Mouse (Mus musculus) heart, postnatal 0 days (tissue): ENCODE data around the gene Ppp1r12a. TPM values are rescaled to one million over a fixed set of nuclear protein-coding genes. Genes with fewer than 3 reads are reported as not detected.
"Not testable (repeated sequence)": the region's sequence is repeated elsewhere in the genome, so short reads cannot be mapped to it uniquely, and the experiment has no call there.

ENCODE experiments used
- ATAC-seq: fragments of 200-750 bp; cut with Nextera tagmentation; 2 replicates; pipeline ENCODE4 v1.8.0; 2017; ENCODE audit warnings: low read depth, moderate number of reproducible peaks, moderate library complexity; ENCODE audit not compliant: insufficient read depth
- DNase-seq: peaks from one replicate; pipeline ENCODE4 v3.0.0-alpha.2; 2016; ENCODE audit warnings: low spot score
- H3K27ac ChIP-seq: fragments of 300-500 bp; sonication (generic); 2 replicates; pipeline ENCODE4 v1.5.1; 2014; ENCODE audit warnings: low read depth, mild to moderate bottlenecking
- H3K27me3 ChIP-seq: fragments of 300-500 bp; sonication (generic); 2 replicates; pipeline ENCODE4 v1.6.1; 2014; ENCODE audit warnings: low read length, mixed read lengths; ENCODE audit not compliant: control insufficient read depth, insufficient read depth
- H3K36me3 ChIP-seq: fragments of 300-500 bp; sonication (generic); replicated peaks from 2 replicates; pipeline ENCODE4 v1.6.1; 2014; ENCODE audit warnings: low read length, mixed read lengths; ENCODE audit not compliant: control insufficient read depth, insufficient read depth
- H3K4me1 ChIP-seq: fragments of 300-500 bp; sonication (generic); 2 replicates; pipeline ENCODE4 v1.6.1; 2014; ENCODE audit warnings: antibody characterized with exemption; ENCODE audit not compliant: control insufficient read depth, insufficient read depth
- H3K4me2 ChIP-seq: fragments of 300-500 bp; sonication (generic); 2 replicates; pipeline ENCODE4 v1.6.1; 2014; ENCODE audit warnings: low read depth, mild to moderate bottlenecking, low read length, moderate library complexity
- H3K4me3 ChIP-seq: fragments of 300-500 bp; sonication (generic); 2 replicates; pipeline ENCODE4 v1.5.1; 2014; ENCODE audit warnings: low read depth, low read length
- H3K9ac ChIP-seq: fragments of 300-500 bp; sonication (generic); replicated peaks from 2 replicates; pipeline ENCODE4 v1.6.1; 2014; ENCODE audit warnings: low read depth, low read length, mixed read lengths
- H3K9me3 ChIP-seq: fragments of 300-500 bp; sonication (generic); replicated peaks from 2 replicates; pipeline ENCODE4 v1.6.1; 2016; ENCODE audit warnings: low read length; ENCODE audit not compliant: control insufficient read depth
- CTCF ChIP-seq: IDR thresholded peaks from 2 replicates; pipeline ENCODE4 v1.5.1; 2016; ENCODE audit warnings: antibody characterized with exemption, control low read depth, low read depth
- EP300 ChIP-seq: IDR thresholded peaks from 2 replicates; pipeline ENCODE4 v1.6.1; 2016; ENCODE audit warnings: antibody characterized with exemption, low read depth
- WGBS: fragments of 180-500 bp; shearing (Covaris S2); extraction: QIAGEN DNeasy Blood & Tissue Kit; methylation state at CpG from one replicate; pipeline ENCODE4 v1.1.7; 2014; 5-methylcytosine and 5-hydroxymethylcytosine counted together
- polyA plus RNA-seq: library from polyadenylated mRNA; unstranded; fragments of >200 nt; fragmentation: Nextera tagmentation; extraction: Ambion mirVana; gene quantifications from 2 replicates; pipeline ENCODE4 v1.2.1, GENCODE M21; 2015
- total RNA-seq: library from RNA; depleted of rRNA; stranded (reverse); fragments of >200 nt; gene quantifications from 2 replicates; pipeline ENCODE4 v1.2.3, GENCODE M21; 2014; ENCODE audit warnings: low replicate concordance

The Ppp1r12a gene
- total and polyA plus RNA-seq, 2 experiments from 2014 or later: 78.1 to 87.8 TPM

- H3K27ac ChIP-seq: no peak overlapping the region
- no peaks in the 10 kb centered on the region for H3K4me1 ChIP-seq
- peaks cover 66% of the 10 kb centered on the region for H3K36me3 ChIP-seq
- no peak overlapping the region for H3K4me3 ChIP-seq
- H3K4me2 ChIP-seq: no peak overlapping the region
- H3K9ac ChIP-seq: no peak overlapping the region
- WGBS: 49% methylated on average over 7 of the region's 7 CpGs
- H3K27me3 ChIP-seq: no peaks in the 10 kb centered on the region
- no peak; the same call in 1 of the 2 replicates for ATAC-seq
- no peak for DNase-seq
- TF ChIP-seq CTCF: no peak
- no peak for TF ChIP-seq EP300
- no peaks in the 10 kb centered on the region for H3K9me3 ChIP-seq
These were observed 109.2 kb downstream of the Ppp1r12a start for GRCm38 (mm10) chr10:108271201-108271600.

- WGBS: 90% methylated on average over 6 of the region's 6 CpGs
- H3K9me3 ChIP-seq: no peaks in the 10 kb centered on the region
- no peaks in the 10 kb centered on the region for H3K27me3 ChIP-seq
- H3K36me3 ChIP-seq: peaks cover 61% of the 10 kb centered on the region
- H3K4me2 ChIP-seq: no peak overlapping the region
- H3K4me3 ChIP-seq: no peak overlapping the region
- TF ChIP-seq CTCF (no peak), EP300 (no peak)
- no peak for DNase-seq
- H3K9ac ChIP-seq: no peak overlapping the region
- peaks cover 3% of the 10 kb centered on the region; the same call in 1 of the 2 replicates for H3K4me1 ChIP-seq
- 0 out of 2 replicates have a peak overlapping the region, but pooled peaks have one; percentile 48 for H3K27ac ChIP-seq
- no peak for ATAC-seq
These were observed 114.7 kb downstream of the Ppp1r12a start for GRCm38 (mm10) chr10:108276678-108277077.

GRCm38 (mm10) chr10:108277198-108277597, 115.2 kb downstream of the Ppp1r12a start:
- Histone ChIP-seq H3K9ac (no peak overlapping the region), H3K4me1 (peaks cover 3% of the 10 kb centered on the region; the same call in 1 of the 2 replicates), H3K9me3 (no peaks in the 10 kb centered on the region), H3K4me3 (no peak overlapping the region), H3K27ac (peak overlapping the region; percentile 48; the same call in 1 of the 2 replicates), H3K36me3 (peaks cover 57% of the 10 kb centered on the region), H3K27me3 (no peaks in the 10 kb centered on the region), H3K4me2 (no peak overlapping the region)
- no peak for TF ChIP-seq EP300
- ATAC-seq (peak; percentile 42; the same call in 1 of the 2 replicates), DNase-seq (no peak)
- WGBS: 20% methylated on average over 7 of the region's 7 CpGs

- H3K4me2 ChIP-seq, H3K9ac ChIP-seq, DNase-seq, H3K4me3 ChIP-seq, H3K27ac ChIP-seq, H3K9me3 ChIP-seq, H3K4me1 ChIP-seq, ATAC-seq, H3K27me3 ChIP-seq: not testable (repeated sequence)
- peaks cover 31% of the 10 kb centered on the region for H3K36me3 ChIP-seq
- WGBS: 93% methylated on average over 3 of the region's 5 CpGs
These were observed 119.1 kb downstream of the Ppp1r12a start for GRCm38 (mm10) chr10:108281099-108281498.

- no peaks in the 10 kb centered on the region for H3K4me1 ChIP-seq
- H3K9ac ChIP-seq: no peak overlapping the region
- no peaks in the 10 kb centered on the region for H3K27me3 ChIP-seq
- H3K4me2 ChIP-seq: no peak overlapping the region
- ATAC-seq (peak; percentile 31; the same call in 1 of the 2 replicates), DNase-seq (no peak)
- no peak for TF ChIP-seq EP300
- no peak for TF ChIP-seq CTCF
- H3K4me3 ChIP-seq: no peak overlapping the region
- no peak overlapping the region for H3K27ac ChIP-seq
- WGBS: 45% methylated on average over 6 of the region's 6 CpGs
- peaks cover 21% of the 10 kb centered on the region for H3K36me3 ChIP-seq
- no peaks in the 10 kb centered on the region for H3K9me3 ChIP-seq
These were observed 120.4 kb downstream of the Ppp1r12a start for GRCm38 (mm10) chr10:108282351-108282750.

GRCm38 (mm10) chr10:108283418-108283817, 121.4 kb downstream of the Ppp1r12a start:
- H3K9me3 ChIP-seq: no peaks in the 10 kb centered on the region
- no peaks in the 10 kb centered on the region for H3K27me3 ChIP-seq
- H3K4me2 ChIP-seq: no peak overlapping the region
- WGBS: 94% methylated on average over 2 of the region's 2 CpGs
- H3K9ac ChIP-seq: no peak overlapping the region
- TF ChIP-seq EP300 (no peak), CTCF (no peak)
- H3K27ac ChIP-seq: no peak overlapping the region
- H3K4me1 ChIP-seq: no peaks in the 10 kb centered on the region
- no peak for ATAC-seq
- no peak overlapping the region for H3K4me3 ChIP-seq
- DNase-seq: no peak
- peaks cover 12% of the 10 kb centered on the region for H3K36me3 ChIP-seq
